Mouse (Mus musculus) kidney, postnatal 0 days (tissue): ENCODE data around the gene Irs3. TPM values are rescaled to one million over a fixed set of nuclear protein-coding genes. Genes with fewer than 3 reads are reported as not detected.

Source experiments
- ATAC-seq: fragments of 200-750 bp; cut with Nextera tagmentation; replicated peaks from 2 replicates; pipeline ENCODE4 v1.8.0; 2017; ENCODE audit warnings: low read depth, moderate number of reproducible peaks, moderate TSS enrichment, moderate library complexity; ENCODE audit not compliant: low FRiP score
- DNase-seq: peaks from one replicate; pipeline ENCODE4 v3.0.0-alpha.2; 2016; ENCODE audit warnings: low spot score
- H3K27ac ChIP-seq: fragments of 300-500 bp; sonication (generic); 2 replicates; pipeline ENCODE4 v1.5.1; 2014; ENCODE audit warnings: mild to moderate bottlenecking
- H3K27me3 ChIP-seq: fragments of 300-500 bp; sonication (generic); 2 replicates; pipeline ENCODE4 v1.6.1; 2014; ENCODE audit warnings: low read length, mixed read lengths; ENCODE audit not compliant: insufficient read depth
- H3K36me3 ChIP-seq: fragments of 300-500 bp; sonication (generic); 2 replicates; pipeline ENCODE4 v1.6.1; 2014; ENCODE audit warnings: low read length, mixed read lengths; ENCODE audit not compliant: insufficient read depth
- H3K4me1 ChIP-seq: fragments of 300-500 bp; sonication (generic); replicated peaks from 2 replicates; pipeline ENCODE4 v1.6.1; 2014; ENCODE audit warnings: antibody characterized with exemption, low read length, mixed read lengths; ENCODE audit not compliant: insufficient read depth
- H3K4me2 ChIP-seq: fragments of 300-500 bp; sonication (generic); 2 replicates; pipeline ENCODE4 v1.6.1; 2014; ENCODE audit warnings: mild to moderate bottlenecking, low read length, moderate library complexity, mixed read lengths
- H3K4me3 ChIP-seq: fragments of 300-500 bp; sonication (generic); replicated peaks from 2 replicates; pipeline ENCODE4 v1.5.1; 2014; ENCODE audit warnings: low read depth, low read length
- H3K9ac ChIP-seq: fragments of 300-500 bp; sonication (generic); 2 replicates; pipeline ENCODE4 v1.6.1; 2014; ENCODE audit warnings: low read depth, low read length
- H3K9me3 ChIP-seq: fragments of 300-500 bp; sonication (generic); replicated peaks from 2 replicates; pipeline ENCODE4 v1.6.1; 2016; ENCODE audit warnings: low read length, inconsistent platforms, mixed read lengths
- CTCF ChIP-seq: IDR thresholded peaks from 2 replicates; pipeline ENCODE4 v1.5.1; 2016; ENCODE audit warnings: antibody characterized with exemption, low read depth, mild to moderate bottlenecking, moderate library complexity
- WGBS: fragments of 180-500 bp; shearing (Covaris S2); extraction: QIAGEN DNeasy Blood & Tissue Kit; methylation state at CpG from one replicate; pipeline ENCODE4 v1.1.7; 2014; 5-methylcytosine and 5-hydroxymethylcytosine counted together
- polyA plus RNA-seq: library from polyadenylated mRNA; unstranded; fragments of >200 nt; fragmentation: Nextera tagmentation; extraction: Ambion mirVana; gene quantifications from 2 replicates; pipeline ENCODE4 v1.2.1, GENCODE M21; 2015

Irs3 gene
- polyA plus RNA-seq, 1 experiment from 2014 or later = 1.3 TPM

DNA sequence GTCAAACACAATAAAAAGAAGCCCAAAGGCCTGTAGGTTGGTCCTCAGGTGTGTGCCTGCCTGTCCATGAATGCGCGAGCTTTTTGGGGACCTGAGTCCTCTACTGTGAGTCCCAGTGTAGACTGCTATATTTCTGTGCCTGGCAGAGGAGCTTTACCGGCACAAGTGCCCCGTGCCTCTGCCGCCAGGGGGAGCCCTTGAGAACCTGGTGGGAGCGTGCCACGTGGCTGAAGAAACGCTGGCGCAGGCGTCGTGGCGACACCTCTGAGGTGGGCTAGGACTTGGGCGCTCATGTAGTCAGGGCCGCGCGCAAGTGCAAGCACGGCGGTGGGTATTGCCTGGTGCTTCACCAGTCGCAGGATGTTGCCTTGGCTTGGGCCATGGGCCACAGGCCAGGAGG is 4.5 kb downstream of the Irs3 start, which contains the start of gene Sap25:
Sap25 (plus strand) TSS at position 281 of the 400 bp plus-strand sequence.
- no peaks in the 10 kb centered on the region for H3K27me3 ChIP-seq
- no peak for DNase-seq
- peaks cover 10% of the 10 kb centered on the region; the same call in 1 of the 2 replicates for H3K4me1 ChIP-seq
- no peak within 1 kb of the TSS for H3K27ac ChIP-seq
- ATAC-seq = no peak
- H3K9me3 ChIP-seq = no peaks in the 10 kb centered on the region
- H3K4me3 ChIP-seq = no peak within 1 kb of the TSS
- H3K9ac ChIP-seq = no peak within 1 kb of the TSS
- peak; percentile 53; the same call in 1 of the 2 replicates for TF ChIP-seq CTCF
- H3K36me3 ChIP-seq = peaks cover 58% of the 10 kb centered on the region
- no peak within 1 kb of the TSS for H3K4me2 ChIP-seq
- 89% methylated on average over 19 of the region's 19 CpGs for WGBS

DNA sequence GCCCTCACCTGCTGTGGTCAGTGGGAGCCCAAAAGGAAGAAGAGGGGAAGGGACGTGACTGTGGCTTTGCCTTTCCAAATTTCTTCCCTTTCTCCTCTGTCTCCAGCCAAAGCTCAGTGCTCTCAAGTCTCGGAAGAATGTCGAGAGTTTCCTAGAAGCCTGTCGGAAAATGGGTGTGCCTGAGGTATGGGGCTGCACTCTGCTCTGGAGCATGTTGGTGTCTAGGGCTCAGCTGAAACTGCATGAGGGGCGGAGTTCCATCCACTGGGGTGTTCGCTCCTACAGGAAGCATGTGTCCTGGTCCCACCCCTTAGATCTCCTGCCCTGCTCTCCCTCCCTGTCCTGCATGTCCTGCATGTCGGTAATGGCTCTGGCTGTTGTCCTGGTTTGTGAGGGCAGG is 6.0 kb downstream of the Irs3 start:
- Histone ChIP-seq H3K9ac (no peak overlapping the region), H3K9me3 (no peaks in the 10 kb centered on the region), H3K27ac (no peak overlapping the region), H3K4me3 (no peak overlapping the region), H3K27me3 (no peaks in the 10 kb centered on the region), H3K36me3 (peaks cover 68% of the 10 kb centered on the region), H3K4me2 (no peak overlapping the region), H3K4me1 (no peaks in the 10 kb centered on the region)
- DNase-seq (no peak), ATAC-seq (no peak)
- 85% methylated on average over 7 of the region's 7 CpGs for WGBS
- TF ChIP-seq CTCF = no peak

GRCm38 (mm10) chr5:137633397-137634084 is 12.0 kb downstream of the Irs3 start:
- no peak overlapping the region for H3K4me3 ChIP-seq
- peaks cover 23% of the 10 kb centered on the region; the same call in 1 of the 2 replicates for H3K4me1 ChIP-seq
- ATAC-seq (no peak), DNase-seq (no peak)
- no peaks in the 10 kb centered on the region for H3K27me3 ChIP-seq
- TF ChIP-seq CTCF = no peak
- 73% methylated on average over 12 of the region's 12 CpGs for whole genome bisulfite sequencing
- peaks cover 46% of the 10 kb centered on the region for H3K36me3 ChIP-seq
- H3K27ac ChIP-seq = 0 out of 2 replicates have a peak overlapping the region, but pooled peaks have one; percentile 19
- H3K9me3 ChIP-seq = no peaks in the 10 kb centered on the region
- H3K9ac ChIP-seq = no peak overlapping the region
- no peak overlapping the region for H3K4me2 ChIP-seq

GRCm38 (mm10) chr5:137631591-137631990 is 13.9 kb downstream of the Irs3 start:
- TF ChIP-seq CTCF = no peak

GRCm38 (mm10) chr5:137631171-137631570 is 14.3 kb downstream of the Irs3 start:
- peaks cover 22% of the 10 kb centered on the region; the same call in 1 of the 2 replicates for H3K36me3 ChIP-seq
- H3K4me1 ChIP-seq = peaks cover 23% of the 10 kb centered on the region; the same call in 1 of the 2 replicates
- H3K4me2 ChIP-seq = peak overlapping the region; percentile 64
- H3K9me3 ChIP-seq = no peaks in the 10 kb centered on the region
- no peak for TF ChIP-seq CTCF
- peak; percentile 61 for DNase-seq
- H3K9ac ChIP-seq = peak overlapping the region; percentile 78
- no peak for ATAC-seq
- H3K4me3 ChIP-seq = peak overlapping the region; percentile 74
- WGBS = 27% methylated on average over 9 of the region's 9 CpGs
- no peaks in the 10 kb centered on the region for H3K27me3 ChIP-seq
- H3K27ac ChIP-seq = peak overlapping the region; percentile 96

More at GRCm38 (mm10) chr5:137631591-137631990, 13.9 kb downstream of the Irs3 start:
- Histone ChIP-seq H3K4me2 (peak overlapping the region; percentile 64), H3K27me3 (no peaks in the 10 kb centered on the region), H3K36me3 (peaks cover 27% of the 10 kb centered on the region; the same call in 1 of the 2 replicates), H3K4me1 (peaks cover 23% of the 10 kb centered on the region; the same call in 1 of the 2 replicates), H3K4me3 (peak overlapping the region; percentile 74; the same call in 1 of the 2 replicates), H3K27ac (peak overlapping the region; percentile 96), H3K9ac (peak overlapping the region; percentile 78; the same call in 1 of the 2 replicates), H3K9me3 (no peaks in the 10 kb centered on the region)
- ATAC-seq = no peak
- 53% methylated on average over 4 of the region's 4 CpGs for WGBS
- no peak for DNase-seq

DNA sequence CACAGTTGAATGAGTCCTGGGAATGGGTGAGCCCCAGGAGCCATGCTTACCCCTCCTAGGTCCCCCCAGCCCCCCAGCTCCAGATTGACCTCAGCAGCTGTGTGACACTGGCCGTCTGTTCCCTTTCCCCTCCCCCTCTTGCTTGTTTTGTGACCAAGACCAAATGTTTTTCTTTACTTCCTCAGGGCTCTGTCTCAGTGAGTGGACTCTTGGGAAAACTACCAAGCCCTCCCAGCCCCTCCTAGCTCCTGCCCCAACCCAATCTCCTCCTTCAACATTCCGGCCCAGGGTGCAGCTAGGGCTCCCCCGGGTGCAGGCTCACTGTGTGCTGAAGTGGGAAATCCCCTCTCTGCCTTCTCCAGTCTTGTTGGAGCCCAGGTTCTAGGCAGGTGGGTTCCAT is 14.9 kb downstream of the Irs3 start:
- DNase-seq (peak; percentile 87), ATAC-seq (peak; percentile 7; the same call in 1 of the 2 replicates)
- Histone ChIP-seq H3K4me3 (peak overlapping the region; percentile 74), H3K9ac (peak overlapping the region; percentile 78), H3K4me1 (peaks cover 23% of the 10 kb centered on the region; the same call in 1 of the 2 replicates), H3K9me3 (no peaks in the 10 kb centered on the region), H3K36me3 (peaks cover 19% of the 10 kb centered on the region; the same call in 1 of the 2 replicates), H3K27ac (peak overlapping the region; percentile 96), H3K4me2 (peak overlapping the region; percentile 64), H3K27me3 (no peaks in the 10 kb centered on the region)
- peak; percentile 3; the same call in 1 of the 2 replicates for TF ChIP-seq CTCF
- 2% methylated on average over 3 of the region's 3 CpGs for WGBS
